Mouse (Mus musculus) megakaryocyte, embryonic 14.5 days (primary cell): ENCODE measurements around the gene Zfp169. TPM values are rescaled to one million over a fixed set of nuclear protein-coding genes. Genes with fewer than 3 reads are reported as not detected.
"Not testable (repeated sequence)": the region's sequence is repeated elsewhere in the genome, so short reads cannot be mapped to it uniquely, and the experiment has no call there.

Source experiments
- H3K27me3 ChIP-seq: replicated peaks from 2 replicates; pipeline ENCODE3; 2012; ENCODE audit warnings: inconsistent platforms
- H3K36me3 ChIP-seq: replicated peaks from 2 replicates; pipeline ENCODE3; 2012; ENCODE audit warnings: low read length, inconsistent platforms, mixed read lengths
- H3K4me1 ChIP-seq: 2 replicates; pipeline ENCODE4 v1.6.1; 2012; ENCODE audit warnings: inconsistent platforms
- H3K4me3 ChIP-seq: replicated peaks from 2 replicates; pipeline ENCODE3; 2012; ENCODE audit warnings: moderate library complexity, mild to moderate bottlenecking, inconsistent platforms
- H3K9me3 ChIP-seq: 2 replicates; pipeline ENCODE4 v1.6.1; 2012; ENCODE audit warnings: inconsistent platforms
- FLI1 ChIP-seq: IDR thresholded peaks from 2 replicates; pipeline ENCODE4 v1.6.1; 2012; ENCODE audit warnings: low read length, inconsistent platforms, mixed read lengths
- GATA1 ChIP-seq: IDR thresholded peaks from 3 replicates; pipeline ENCODE4 v1.6.1; 2012; ENCODE audit warnings: mixed read lengths, low read length, inconsistent platforms, borderline replicate concordance
- polyA plus RNA-seq: library from polyadenylated mRNA; stranded (reverse); fragments of >175 nt; gene quantifications from 2 replicates; pipeline ENCODE4 v1.2.3, GENCODE M21; 2012; ENCODE audit warnings: low replicate concordance; ENCODE audit not compliant: insufficient read depth

The Zfp169 gene
- polyA plus RNA-seq, 1 experiment, result 0.30 TPM

GRCm38 (mm10) chr13:48528123-48528871 is 15.0 kb upstream of the Zfp169 start:
- TF ChIP-seq FLI1, result no peak
- no peak for TF ChIP-seq GATA1
- peak overlapping the region; percentile 53 for H3K4me3 ChIP-seq
- no peaks in the 10 kb centered on the region for H3K9me3 ChIP-seq

GRCm38 (mm10) chr13:48525745-48526144 is 12.5 kb upstream of the Zfp169 start:
- Histone ChIP-seq H3K9me3 (0 out of 2 replicates have a peak, but pooled peaks cover 4% of the 10 kb centered on the region), H3K4me3 (no peak overlapping the region), H3K36me3 (no peaks in the 10 kb centered on the region), H3K4me1 (peaks cover 25% of the 10 kb centered on the region), H3K27me3 (peaks cover 6% of the 10 kb centered on the region)
- TF ChIP-seq FLI1 (no peak), GATA1 (no peak)

More at GRCm38 (mm10) chr13:48528123-48528871, 15.0 kb upstream of the Zfp169 start:
- Histone ChIP-seq H3K36me3 (peaks cover 3% of the 10 kb centered on the region), H3K27me3 (peaks cover 2% of the 10 kb centered on the region), H3K4me1 (peaks cover 32% of the 10 kb centered on the region)

GRCm38 (mm10) chr13:48519122-48519521 is 5.9 kb upstream of the Zfp169 start:
- not testable (repeated sequence) for H3K4me3 ChIP-seq, H3K36me3 ChIP-seq, H3K4me1 ChIP-seq, H3K27me3 ChIP-seq
- peaks cover 15% of the 10 kb centered on the region for H3K9me3 ChIP-seq

GRCm38 (mm10) chr13:48515861-48516260 is 2.6 kb upstream of the Zfp169 start:
- Histone ChIP-seq H3K9me3 (peaks cover 13% of the 10 kb centered on the region), H3K36me3 (no peaks in the 10 kb centered on the region), H3K4me1 (peaks cover 20% of the 10 kb centered on the region), H3K27me3 (peaks cover 5% of the 10 kb centered on the region), H3K4me3 (no peak overlapping the region)
- no peak for TF ChIP-seq FLI1
- no peak for TF ChIP-seq GATA1

GRCm38 (mm10) chr13:48508661-48509060 is 4.6 kb downstream of the Zfp169 start:
- Histone ChIP-seq H3K9me3 (peaks cover 10% of the 10 kb centered on the region), H3K27me3 (no peaks in the 10 kb centered on the region), H3K4me1 (peaks cover 29% of the 10 kb centered on the region), H3K4me3 (no peak overlapping the region), H3K36me3 (peaks cover 47% of the 10 kb centered on the region)
- TF ChIP-seq FLI1 (no peak), GATA1 (no peak)

- no peak for TF ChIP-seq GATA1
- no peak for TF ChIP-seq FLI1
- Histone ChIP-seq H3K36me3 (peaks cover 86% of the 10 kb centered on the region), H3K4me1 (no peaks in the 10 kb centered on the region), H3K9me3 (peaks cover 17% of the 10 kb centered on the region), H3K27me3 (no peaks in the 10 kb centered on the region), H3K4me3 (no peak overlapping the region)
These were observed 10.8 kb downstream of the Zfp169 start for GRCm38 (mm10) chr13:48502422-48502821.

- H3K36me3 ChIP-seq, result peaks cover 72% of the 10 kb centered on the region
- H3K4me1 ChIP-seq, result peaks cover 2% of the 10 kb centered on the region
- H3K4me3 ChIP-seq, result no peak overlapping the region
- H3K9me3 ChIP-seq, result peaks cover 7% of the 10 kb centered on the region
- TF ChIP-seq FLI1, result no peak
- no peak for TF ChIP-seq GATA1
- H3K27me3 ChIP-seq, result no peaks in the 10 kb centered on the region
These were observed 14.6 kb downstream of the Zfp169 start for GRCm38 (mm10) chr13:48498676-48499075.

- H3K4me1 ChIP-seq, result peaks cover 11% of the 10 kb centered on the region
- H3K4me3 ChIP-seq, result no peak overlapping the region
- no peak for TF ChIP-seq GATA1
- TF ChIP-seq FLI1, result no peak
- H3K9me3 ChIP-seq, result no peaks in the 10 kb centered on the region
- H3K27me3 ChIP-seq, result no peaks in the 10 kb centered on the region
- H3K36me3 ChIP-seq, result peaks cover 69% of the 10 kb centered on the region
These were observed 15.5 kb downstream of the Zfp169 start for GRCm38 (mm10) chr13:48497693-48498221.

GRCm38 (mm10) chr13:48493183-48493582 is 20.1 kb downstream of the Zfp169 start:
- Histone ChIP-seq H3K9me3 (peaks cover 22% of the 10 kb centered on the region), H3K4me1 (peaks cover 15% of the 10 kb centered on the region), H3K4me3 (no peak overlapping the region), H3K36me3 (peaks cover 83% of the 10 kb centered on the region), H3K27me3 (no peaks in the 10 kb centered on the region)
- TF ChIP-seq FLI1 (no peak), GATA1 (no peak)

- no peak overlapping the region for H3K4me3 ChIP-seq
- H3K27me3 ChIP-seq, result no peaks in the 10 kb centered on the region
- peaks cover 83% of the 10 kb centered on the region for H3K36me3 ChIP-seq
- H3K4me1 ChIP-seq, result peaks cover 15% of the 10 kb centered on the region
- H3K9me3 ChIP-seq, result peaks cover 22% of the 10 kb centered on the region
- TF ChIP-seq FLI1 (no peak), GATA1 (no peak)
These were observed 22.7 kb downstream of the Zfp169 start for GRCm38 (mm10) chr13:48490396-48491182.
